Mouse (Mus musculus) spleen, embryonic (tissue): ENCODE data around the gene Sertad4.

Experiments
- CTCF ChIA-PET: fragments of 350-600 bp; sonication (Branson Sonifier 250); formaldehyde crosslinking; loops from one replicate; lab custom pipeline; 2022; lab: Charles Lee

The Sertad4 gene

GRCm38 (mm10) chr1:192852047-192852446 lies 3.5 kb downstream of the Sertad4 start:
- CTCF ChIA-PET = no interaction called here

- CTCF ChIA-PET = no interaction called here
Measured at GRCm38 (mm10) chr1:192851640-192852039, 3.9 kb downstream of the Sertad4 start.

- CTCF ChIA-PET = no interaction called here
Measured at GRCm38 (mm10) chr1:192851126-192851525, 4.4 kb downstream of the Sertad4 start.

DNA sequence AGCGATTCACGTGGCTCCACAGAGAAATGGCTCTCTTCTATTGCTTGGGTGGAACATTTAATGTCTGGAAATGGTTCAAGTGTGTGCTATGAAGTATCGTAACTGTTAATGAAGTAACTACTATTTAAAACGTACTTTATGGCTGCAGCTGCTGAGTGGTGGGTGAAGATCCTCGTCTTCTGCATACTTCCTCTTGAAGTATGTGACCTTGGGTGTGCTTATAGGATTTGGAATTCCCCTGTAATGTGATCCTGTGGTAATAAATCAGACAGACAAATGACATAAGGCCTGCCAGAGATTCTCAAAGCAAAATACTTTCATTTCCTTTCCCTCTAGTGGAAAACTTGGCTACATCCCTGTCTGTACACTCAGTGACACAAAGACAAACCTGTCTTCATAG lies 5.9 kb downstream of the Sertad4 start:
- CTCF ChIA-PET = no interaction called here

DNA sequence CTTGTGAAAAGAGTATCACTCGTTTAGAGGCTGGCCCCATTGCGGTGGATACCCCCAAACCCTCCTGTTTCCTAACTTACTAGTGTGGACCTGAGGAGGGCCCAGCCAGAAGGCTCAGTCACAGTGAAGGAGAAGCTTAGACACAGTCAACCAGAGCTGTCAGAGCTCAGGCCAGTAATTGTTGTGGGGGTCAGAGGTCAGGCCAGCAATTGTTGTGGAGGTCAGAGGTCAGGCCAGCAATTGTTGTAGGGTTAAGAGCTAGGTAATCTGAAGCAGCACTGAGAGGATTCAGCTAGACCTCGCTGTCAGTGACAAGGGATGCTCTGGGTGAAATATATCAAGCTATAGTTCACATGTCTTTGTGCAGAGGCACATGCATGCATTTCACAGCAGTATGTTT lies 8.3 kb downstream of the Sertad4 start:
- CTCF ChIA-PET = no interaction called here

- CTCF ChIA-PET = no interaction called here
Measured at GRCm38 (mm10) chr1:192841094-192841813, 14.3 kb downstream of the Sertad4 start.

GRCm38 (mm10) chr1:192840655-192841054 lies 14.9 kb downstream of the Sertad4 start:
- CTCF ChIA-PET = no interaction called here

- CTCF ChIA-PET = no interaction called here
Measured at GRCm38 (mm10) chr1:192835211-192835681, 20.3 kb downstream of the Sertad4 start.

DNA sequence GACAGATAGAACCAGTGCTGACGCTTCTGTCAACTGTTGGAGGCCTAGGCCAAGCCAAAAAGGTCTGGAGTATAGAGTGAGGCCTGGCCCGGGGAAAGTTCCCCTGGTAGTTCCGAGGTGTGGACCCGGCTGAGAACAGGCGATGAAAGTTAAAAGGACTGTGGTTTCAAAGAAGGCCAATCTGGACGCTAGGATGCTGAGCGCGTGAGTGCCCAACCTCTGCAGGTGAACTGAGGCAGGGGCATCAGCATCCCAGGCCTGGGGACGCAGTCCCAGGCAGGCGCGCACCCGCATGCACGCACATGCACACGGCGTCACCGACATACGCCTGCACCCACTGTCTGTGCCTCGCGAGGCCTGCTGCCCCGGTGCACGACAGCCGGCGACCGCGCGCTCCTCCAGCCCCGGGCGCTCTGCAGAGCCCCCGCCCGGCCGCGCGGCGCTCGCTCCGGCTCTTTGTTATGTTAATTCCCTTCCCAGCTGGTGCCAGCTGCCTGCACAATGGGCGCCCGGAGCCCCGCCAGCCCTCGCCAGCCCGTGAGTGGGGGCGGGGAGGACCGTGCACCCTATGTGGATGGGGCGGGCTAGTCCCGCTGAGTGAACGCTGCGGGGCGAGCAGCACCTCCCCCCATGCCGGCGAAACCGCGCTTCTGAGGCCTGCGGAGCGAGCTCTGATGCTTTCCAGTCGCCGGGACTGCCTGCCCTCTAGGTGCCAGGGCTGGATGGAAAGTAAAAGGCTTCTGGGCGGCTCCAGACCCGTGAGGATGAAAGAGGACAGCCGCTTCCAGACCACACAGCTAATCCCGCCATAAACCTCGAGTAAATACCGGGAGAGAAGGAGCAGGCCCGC lies 21.0 kb downstream of the Sertad4 start:
- CTCF ChIA-PET = no interaction called here

GRCm38 (mm10) chr1:192833586-192833985 lies 22.0 kb downstream of the Sertad4 start:
- CTCF ChIA-PET = no interaction called here

DNA sequence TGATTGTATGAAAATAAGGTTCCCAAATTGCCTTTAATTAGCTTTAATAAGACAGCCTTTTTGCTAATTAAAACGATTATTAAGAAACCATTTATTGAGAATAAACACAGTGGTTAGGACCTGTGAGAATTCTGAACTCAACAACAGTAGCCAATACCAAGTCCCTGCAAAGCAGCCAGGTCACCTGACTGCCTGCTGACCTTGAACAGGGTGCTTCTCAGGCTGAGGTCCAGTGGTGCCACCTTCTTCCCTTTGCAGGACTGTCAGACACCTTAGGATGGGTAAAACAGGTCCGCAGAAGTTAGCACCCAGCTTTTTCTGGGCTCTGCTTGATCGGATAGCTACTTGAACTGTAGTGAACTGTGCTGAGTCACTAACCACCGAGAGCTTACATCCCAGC lies 22.5 kb downstream of the Sertad4 start:
- CTCF ChIA-PET = no interaction called here

GRCm38 (mm10) chr1:192832338-192832737 lies 23.2 kb downstream of the Sertad4 start:
- CTCF ChIA-PET = no interaction called here

DNA sequence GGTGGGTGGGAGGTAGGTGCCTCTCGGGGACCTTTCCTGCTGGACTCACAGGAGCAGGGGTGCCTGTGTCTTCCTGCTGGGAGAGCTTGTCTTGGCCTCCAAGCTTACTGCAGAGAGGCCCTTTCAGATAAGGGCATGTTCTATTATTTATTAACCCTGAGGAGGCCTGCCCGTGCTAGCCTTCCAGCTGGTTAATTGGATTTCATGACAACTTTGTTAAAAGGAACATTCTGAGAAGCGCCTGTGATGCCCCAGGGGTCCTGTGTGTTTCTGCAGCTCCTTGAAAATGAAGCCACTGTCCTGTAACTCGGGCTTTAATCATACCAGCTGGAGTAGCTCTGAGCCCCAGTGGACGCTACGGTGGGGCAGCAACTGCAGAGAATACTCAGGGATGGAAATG lies 25.1 kb downstream of the Sertad4 start:
- CTCF ChIA-PET = no interaction called here

- CTCF ChIA-PET = no interaction called here
Measured at GRCm38 (mm10) chr1:192828928-192829327, 26.6 kb downstream of the Sertad4 start.

DNA sequence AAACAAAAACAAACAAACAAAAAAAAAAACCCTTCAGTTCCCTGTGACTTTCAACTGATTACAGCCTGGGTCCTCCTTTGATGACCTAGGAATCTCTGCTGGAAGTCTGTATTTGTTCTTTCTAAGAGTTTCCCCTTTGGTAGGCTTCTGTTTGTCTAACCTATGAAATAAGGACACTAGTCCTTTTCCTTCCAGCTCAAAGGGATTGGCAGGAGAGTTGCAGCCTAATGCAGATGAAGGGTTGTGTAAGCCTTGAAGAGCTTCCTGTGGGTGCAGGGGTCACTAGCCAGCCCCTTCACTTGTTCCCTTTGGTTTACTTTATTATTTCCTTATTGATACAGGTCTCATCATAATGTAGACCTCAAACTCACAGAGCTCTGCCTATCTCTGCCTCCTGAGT lies 27.6 kb downstream of the Sertad4 start:
- CTCF ChIA-PET = no interaction called here

GRCm38 (mm10) chr1:192825746-192826145 lies 29.8 kb downstream of the Sertad4 start:
- CTCF ChIA-PET = no interaction called here

GRCm38 (mm10) chr1:192822652-192823525 lies 32.7 kb downstream of the Sertad4 start:
- CTCF ChIA-PET = no interaction called here

DNA sequence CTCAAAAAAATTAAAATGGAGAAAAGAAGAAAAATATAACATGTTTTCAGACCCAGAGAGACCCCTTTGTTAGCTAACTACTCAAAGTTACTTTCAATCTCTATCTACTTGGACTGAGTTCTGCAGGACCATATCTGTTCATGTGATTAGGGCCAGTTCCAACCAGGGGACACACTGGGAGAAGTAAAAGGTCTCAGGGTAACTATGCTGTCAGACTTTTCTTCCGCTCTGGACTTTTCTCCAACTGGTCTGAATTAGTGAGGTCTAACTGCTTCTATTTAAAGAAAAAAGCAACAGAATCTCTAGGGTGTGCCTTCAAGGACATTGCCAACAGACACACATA lies 33.3 kb downstream of the Sertad4 start:
- CTCF ChIA-PET = no interaction called here

DNA sequence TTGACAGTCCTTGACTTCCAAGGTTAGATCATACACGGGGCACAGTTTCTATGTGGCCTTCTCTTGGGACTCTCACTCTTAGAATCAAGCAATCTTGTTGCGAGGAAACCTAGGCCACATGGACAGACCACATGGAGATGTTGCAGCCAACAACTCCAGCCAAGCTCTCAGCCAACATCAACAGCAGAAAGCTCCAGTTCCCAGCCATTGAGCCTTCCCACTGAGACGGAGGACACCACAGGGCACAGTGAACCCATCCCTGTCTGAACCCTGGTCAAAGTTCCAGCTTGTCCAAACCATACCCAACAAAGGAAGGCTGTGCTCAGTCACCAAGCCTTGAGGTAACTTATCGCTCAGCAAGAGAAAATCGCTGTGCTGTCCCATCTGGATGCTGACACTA lies 37.2 kb downstream of the Sertad4 start:
- CTCF ChIA-PET = no interaction called here

DNA sequence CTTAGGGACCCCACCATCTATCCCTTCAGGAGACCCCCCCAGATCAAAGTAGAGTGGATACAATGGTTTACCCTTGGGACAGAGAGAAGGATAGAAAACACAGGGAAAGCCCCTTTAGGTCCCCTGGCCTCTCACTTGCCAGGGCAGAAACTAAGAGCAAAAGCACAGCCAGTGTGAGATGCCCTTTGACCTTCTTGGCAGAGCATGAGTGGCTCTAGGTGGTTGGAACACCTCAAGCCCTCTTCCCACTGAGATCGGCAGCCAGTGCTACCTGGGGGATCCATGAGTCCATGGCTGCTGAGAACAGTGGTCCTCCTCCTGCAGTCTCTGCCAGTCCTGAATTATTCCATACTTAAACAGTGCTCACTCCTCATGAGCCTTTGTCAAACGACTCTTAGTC lies 39.8 kb downstream of the Sertad4 start:
- CTCF ChIA-PET = no interaction called here

DNA sequence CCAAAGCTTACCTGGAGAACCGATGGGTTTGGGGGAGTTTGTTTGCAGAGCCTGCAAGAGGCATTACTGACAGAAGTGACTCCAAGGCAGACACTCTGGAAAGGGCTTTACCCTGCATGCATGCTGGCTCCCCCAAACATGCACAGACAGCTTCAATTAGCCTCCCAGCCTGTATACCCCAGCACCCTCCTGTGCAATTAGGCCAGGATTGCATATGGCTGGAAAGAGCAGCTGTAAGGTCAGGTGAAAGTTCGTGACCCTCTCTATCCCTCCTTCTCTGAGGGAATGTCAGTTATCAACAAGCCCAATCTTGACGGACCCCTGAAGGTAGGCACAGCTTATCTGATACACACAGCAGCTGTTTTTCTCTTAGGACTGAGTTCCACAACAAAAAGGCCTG lies 40.9 kb downstream of the Sertad4 start:
- CTCF ChIA-PET = no interaction called here

GRCm38 (mm10) chr1:192812758-192813157 lies 42.8 kb downstream of the Sertad4 start:
- CTCF ChIA-PET = no interaction called here
